Mouse (Mus musculus): Measurements from ENCODE around the gene Itpka.

Gene Itpka

DNA sequence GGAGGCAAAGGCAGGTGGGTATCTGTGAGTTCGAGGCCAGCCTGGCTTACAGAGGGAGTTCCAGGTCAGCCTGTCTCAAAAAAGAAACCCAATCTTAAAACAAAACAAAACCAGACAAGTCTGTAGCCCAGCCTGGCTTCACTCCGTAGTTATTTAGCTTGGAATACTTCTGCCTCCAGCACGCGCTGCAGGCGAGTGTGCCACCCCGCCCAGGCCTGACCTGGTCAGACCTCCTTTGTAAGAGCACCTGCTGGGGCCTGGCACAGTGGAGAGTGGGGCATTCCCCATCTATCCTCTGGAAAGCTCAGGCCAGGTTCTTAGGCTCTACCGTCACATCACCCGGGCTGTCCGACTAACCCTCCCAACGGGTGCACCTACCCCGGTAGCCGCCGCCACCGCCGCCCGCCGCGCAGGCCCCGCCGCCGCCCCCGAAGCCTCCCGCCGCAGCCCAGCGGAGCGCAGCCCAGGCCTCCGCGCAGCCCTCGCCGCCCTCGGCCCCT, 15.5 kb downstream of the Itpka start:
- in situ Hi-C loops (cut with MboI; ENCODE audit: low sequenced_read_pairs) = no loop called here

DNA sequence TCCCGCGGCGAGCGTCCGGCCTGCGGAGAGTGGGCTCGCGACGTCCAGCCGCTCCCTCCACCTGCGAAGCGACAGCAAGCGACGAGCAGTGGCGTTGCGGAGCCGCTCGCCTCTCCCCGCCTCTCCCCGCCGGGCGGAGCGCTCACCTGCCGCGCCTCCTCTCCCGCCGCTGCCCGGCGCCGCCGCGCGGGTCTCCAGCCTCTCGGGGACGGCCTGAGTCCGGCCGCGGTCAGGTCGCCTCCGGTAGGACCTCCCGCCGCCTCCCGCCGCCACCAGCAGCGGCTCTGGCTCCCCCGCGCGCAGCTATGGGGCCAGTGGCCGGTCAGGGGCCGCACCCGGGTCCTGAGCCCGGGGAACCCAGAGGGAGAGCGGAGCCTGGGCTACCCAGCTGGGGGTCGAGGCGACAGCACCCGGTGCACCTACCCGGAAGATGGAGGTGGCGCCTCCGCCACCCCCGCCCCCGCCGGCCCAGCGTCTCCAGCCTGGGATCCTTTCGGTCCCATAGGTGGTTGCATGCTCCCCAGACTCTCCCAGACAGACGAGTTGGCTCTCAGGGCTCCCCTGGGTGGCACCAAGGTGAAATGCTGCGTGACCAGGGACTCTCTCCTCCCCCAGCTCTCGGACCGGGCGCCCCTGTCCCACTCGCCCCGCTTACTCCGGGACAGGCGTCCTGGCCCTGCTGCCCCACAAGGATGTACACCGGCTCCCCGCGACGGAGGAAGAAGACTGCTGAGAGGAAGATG, 16.1 kb downstream of the Itpka start:
- in situ Hi-C loops (cut with MboI; ENCODE audit: low sequenced_read_pairs) = no loop called here

DNA sequence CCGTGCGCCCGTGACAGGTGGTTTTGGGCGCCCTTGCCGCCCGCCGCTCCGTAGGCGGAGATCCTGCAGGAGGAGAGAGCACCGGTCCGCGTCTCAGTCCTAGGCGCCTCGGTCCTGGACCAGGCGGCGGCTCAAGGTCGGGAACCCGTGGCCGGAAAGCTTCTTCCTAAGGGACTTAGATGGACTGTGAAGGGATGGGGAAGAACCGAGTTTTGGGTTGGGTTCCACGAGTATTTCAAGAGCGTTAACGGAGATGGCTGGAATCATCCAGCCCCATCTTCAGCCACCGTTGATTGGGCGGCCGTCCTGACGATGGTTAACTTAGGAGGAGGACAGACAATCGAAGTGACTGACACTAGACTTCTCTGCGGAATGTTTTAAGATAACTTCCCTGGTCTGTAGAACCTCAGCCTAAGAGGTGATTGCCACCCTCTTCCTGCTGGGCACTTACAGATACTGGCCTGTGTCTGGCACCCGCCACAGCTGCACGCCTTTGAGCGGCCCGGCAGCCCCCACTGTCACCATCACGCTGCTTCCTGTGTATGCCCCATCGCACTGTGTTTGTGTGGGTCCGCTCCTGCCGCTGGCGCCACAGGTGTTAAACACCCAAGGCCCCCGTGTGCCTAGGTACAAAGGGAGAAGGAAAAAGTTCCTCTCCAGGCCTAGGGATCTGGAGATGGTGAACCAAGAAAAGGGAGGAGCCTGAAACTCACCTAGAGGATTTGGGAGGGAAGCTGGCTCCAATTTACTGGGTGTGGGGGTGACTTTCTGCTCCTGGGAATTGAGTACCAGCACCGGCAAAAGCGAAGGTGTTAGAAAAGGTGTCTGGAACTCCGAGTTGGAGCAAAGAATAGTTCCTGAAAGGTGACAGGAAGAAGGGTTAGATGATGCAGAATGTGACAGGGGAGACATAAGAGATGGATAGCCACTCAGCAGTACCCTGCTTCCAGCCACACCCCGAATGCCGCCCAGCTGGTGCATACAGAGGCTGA, 17.0 kb downstream of the Itpka start:
- in situ Hi-C loops (cut with MboI; ENCODE audit: low sequenced_read_pairs) = no loop called here

DNA sequence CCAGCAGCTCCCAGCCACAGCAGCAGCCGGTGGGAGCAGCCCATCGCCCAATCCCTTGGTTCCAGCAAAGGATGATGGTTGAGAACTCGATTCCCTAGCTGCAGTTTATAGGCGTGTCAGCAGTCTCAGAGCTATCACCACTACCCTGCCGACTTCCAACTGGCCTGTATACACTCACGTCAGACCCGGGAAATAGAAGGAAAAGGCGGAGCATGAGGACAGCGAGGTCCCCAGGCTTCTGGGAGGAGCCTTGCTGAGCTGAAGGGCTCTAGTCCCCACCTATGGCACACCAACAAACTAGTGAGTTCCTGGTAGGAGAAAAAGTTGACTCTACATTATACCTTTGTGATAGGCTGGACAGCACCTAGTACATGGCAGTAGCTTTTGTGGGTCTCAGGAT, 18.1 kb downstream of the Itpka start, which contains the start of gene Ltk:
TSS of gene Ltk (minus strand) at position 181 of the 400 bp plus-strand sequence.
- in situ Hi-C loops (cut with MboI; ENCODE audit: low sequenced_read_pairs) = no loop called here

DNA sequence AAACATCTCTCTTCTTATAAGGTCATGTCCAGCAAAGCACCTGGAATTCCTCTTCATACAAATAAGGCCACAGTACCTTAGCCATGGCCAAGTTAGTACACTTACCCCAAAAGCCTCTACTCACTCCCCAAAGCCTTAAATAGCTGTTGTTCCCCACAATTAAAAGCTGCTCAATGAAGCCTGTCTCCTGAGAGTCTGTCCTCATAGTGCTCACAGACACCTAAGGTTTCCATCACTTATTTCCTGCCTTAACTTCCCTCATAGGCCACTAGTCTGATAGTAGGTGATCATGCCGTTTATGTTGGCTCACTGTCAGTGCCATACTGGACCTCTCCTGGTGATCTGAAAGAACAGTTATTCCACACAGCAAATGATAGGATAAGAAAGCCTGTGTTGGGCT, 20.1 kb downstream of the Itpka start:
- in situ Hi-C loops (cut with MboI; ENCODE audit: low sequenced_read_pairs) = no loop called here

DNA sequence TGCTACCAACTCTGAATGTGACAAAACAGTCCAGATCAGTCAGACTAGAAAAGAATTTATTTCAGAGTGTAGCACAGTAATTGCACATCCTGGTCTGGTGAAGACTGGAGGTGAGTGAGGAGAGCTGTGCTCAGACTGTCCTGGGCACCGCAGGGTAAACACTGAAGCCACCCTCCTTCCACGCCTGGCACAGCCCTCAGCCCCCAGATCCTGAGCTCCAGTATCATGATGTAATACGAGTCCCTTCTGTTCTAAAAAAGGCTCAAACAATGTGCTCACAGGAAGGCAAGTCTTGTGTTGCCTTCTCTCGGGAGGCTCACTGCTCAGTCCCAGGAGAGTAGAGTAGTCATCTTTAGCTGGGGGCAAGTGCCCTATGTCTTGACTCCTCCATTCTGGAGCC, 21.8 kb downstream of the Itpka start:
- in situ Hi-C loops (cut with MboI; ENCODE audit: low sequenced_read_pairs) = no loop called here

DNA sequence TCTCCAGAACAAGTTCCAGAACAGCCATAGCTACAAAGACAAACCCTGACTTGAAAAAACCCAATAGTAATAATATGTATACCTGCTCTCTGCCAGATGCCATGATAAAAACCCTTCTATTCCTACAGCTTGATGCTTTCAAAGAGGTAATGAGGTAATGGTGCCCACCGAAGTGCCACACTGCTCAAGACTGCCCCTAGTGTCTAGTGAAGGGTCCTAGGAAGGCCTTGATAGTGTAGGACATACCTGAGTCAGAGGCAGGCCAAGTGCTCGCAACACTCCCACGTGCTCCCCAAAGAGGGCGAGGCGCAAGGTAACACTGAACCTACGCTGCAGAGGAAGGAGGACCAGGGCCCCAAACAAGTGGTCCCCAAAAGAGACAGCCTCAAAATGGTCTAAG, 25.1 kb downstream of the Itpka start:
- in situ Hi-C loops (cut with MboI; ENCODE audit: low sequenced_read_pairs) = no loop called here

DNA sequence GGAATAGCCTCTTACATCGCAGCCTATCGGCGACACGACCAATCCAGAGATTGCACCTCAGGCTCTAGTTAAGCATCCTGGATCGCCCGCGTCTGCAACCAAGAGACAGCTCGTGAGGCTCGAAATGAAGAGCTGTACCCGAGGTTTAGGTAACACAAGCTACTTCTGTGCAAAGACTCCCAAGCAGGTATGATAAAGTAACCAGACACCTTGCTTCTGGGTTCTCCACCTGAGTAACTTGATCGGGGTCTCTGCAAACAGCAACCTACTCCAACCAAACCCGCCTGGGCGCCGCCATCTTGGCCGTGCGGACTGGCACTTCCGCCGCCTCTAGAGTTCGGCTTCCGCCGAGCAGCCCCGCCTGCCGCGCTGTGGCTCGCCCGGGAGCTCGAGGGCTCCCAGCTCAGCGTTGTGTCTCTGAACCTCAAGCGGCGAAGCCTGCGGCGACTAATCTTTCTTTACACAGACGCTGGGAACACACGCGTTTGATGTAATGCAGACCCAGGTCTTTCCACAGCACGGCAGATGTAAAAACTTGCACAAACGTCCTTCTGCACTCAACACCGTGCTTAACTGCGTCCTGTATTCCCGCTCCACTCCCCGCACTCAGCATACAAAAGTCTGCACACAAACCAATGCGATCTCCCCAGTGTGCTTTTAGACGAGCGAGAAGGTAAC, 45.2 kb downstream of the Itpka start, which contains the start of gene Rpap1:
TSS of gene Rpap1 (minus strand) at position 332 of the 678 bp plus-strand sequence.
- in situ Hi-C loops (cut with MboI; ENCODE audit: low sequenced_read_pairs) = no loop called here

DNA sequence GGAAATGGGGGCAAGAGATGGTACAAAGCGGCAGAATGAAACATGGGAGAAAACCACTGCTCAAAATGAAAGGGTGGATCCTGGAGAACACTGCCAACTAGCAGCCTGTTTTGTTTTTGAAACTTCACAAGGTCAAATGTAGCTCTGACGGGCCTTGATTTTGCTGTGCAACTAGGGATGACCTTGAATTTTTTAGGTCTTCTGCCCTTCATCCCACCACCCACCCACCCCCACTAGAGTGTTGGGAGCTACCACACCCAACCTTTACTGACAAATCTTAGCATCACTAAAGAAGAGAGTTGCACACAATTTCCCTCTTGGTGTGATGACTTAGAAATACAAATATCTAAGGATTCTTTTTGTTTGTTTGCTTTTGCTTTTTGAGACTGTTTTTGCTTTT, 47.9 kb downstream of the Itpka start:
- in situ Hi-C loops (cut with MboI; ENCODE audit: low sequenced_read_pairs) = no loop called here

DNA sequence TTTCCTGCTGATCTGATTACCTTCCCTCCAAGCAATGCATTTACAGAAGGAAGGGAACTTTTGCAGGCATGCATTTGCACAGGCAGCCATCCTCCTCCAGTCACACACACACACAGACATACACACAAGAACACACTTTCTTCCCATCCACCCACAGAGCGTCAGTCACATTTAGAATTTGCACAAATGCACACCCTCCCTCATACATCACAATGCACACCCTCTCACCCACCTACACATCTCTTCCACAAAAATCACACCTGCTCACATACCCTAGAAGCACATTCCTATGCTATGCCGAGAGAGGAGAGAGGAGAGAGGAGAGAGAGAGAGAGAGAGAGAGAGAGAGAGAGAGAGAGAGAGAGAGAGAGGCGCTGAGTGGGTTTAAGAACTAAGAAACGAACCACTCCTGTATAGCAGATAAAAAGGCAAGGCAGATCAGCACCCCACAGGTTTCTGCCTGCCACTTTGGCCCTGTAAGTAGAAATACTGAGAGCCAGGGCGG, 55.2 kb downstream of the Itpka start, which contains the start of gene Tyro3:
TSS of gene Tyro3 (plus strand) at position 455 of the 505 bp plus-strand sequence.
- in situ Hi-C loops (cut with MboI; ENCODE audit: low sequenced_read_pairs) = no loop called here

DNA sequence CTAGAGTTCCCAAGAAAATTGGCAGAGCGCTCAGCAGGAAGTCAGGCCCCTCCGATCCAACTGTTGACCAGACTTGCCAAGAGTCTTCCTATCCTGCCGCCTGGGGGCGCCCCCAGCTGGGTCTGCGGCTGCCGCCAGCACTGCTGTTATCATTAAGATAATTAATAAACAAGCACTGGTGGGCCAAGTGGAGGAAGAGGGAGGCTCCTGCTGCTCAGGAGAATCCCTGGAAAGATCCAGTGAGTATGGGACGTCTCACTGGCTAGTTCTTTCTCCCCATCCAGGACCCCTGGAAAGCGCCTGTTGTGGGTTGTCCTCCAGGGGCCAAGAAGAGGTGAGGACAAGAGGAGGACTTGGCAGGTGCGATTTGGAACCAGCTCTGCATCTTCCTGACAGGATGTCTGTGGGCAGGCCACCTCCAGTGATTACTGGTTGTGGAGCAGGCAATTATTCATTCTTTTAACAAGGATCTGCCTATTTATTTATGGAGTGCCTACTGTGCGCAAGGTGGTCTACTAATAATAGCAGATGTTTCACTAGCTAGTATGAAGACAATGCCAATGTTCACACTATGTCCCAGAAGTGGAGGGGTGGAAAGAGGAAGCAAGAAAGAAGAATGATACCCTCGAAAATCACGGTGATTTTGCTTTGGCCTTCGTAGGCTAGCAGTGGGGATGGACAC, 56.2 kb downstream of the Itpka start:
- in situ Hi-C loops (cut with MboI; ENCODE audit: low sequenced_read_pairs) = no loop called here

DNA sequence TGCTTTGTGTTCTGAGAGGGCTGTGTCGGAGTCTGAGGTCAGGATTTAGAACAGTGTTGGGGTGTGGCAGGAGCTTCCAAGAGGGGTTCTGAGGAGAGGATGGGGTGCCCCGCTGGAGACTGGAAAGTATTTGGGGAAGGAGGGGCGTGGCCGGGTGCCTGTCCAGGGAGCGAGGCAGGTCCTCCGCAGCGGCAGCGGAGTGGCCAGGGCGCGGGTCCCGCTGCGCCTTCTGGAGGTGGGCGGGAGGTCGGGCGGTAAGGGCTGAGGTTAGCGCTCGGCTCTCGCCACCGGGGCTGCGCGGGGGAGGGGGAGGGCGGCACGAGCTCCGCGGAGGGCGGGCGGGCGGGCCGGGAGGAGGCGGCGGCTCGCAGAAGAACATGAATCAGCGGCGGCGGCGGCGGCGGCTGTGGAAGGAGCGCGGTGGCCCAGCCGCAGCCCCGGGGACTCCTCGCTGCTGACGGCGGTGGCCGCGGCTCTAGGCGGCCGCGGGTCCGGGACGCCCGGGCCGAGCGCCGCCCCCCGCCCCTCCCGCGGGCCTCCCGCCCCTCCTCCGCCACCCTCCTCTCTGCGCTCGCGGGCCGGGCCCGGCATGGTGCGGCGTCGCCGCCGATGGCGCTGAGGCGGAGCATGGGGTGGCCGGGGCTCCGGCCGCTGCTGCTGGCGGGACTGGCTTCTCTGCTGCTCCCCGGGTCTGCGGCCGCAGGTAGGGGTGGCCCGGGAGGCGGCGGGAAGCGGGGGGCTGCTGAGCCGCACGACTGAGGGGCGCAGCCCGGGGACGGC, 57.2 kb downstream of the Itpka start:
- in situ Hi-C loops (cut with MboI; ENCODE audit: low sequenced_read_pairs) = no loop called here

DNA sequence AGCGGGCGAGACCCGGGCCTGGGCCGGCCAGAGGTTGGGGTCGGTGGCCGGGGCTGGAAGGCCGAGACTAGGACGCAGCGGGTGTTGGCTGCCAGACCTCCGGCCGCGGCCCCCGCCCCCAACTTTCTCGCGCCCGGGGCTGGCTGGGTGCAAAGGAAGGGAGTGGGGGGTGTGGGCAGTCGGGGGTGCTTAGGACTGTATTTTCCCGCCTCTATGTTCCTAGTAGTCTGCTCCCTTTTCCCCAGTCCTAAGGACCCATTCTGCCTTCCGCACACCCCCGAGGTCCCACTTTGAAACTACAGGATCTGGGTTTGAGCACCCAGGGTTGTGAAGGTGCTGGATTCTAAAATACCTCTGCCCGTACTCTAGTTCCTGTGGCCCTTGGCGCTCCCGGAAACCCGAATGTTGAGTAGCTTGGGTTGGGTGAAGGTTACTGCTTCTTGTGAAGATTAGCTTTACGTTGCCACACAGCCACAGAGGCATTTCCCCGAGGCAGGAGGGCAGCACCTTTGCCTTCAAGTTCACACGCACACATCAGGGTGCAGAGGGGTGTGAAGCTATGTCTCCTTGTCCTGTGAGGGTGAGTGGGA, 57.9 kb downstream of the Itpka start:
- in situ Hi-C loops (cut with MboI; ENCODE audit: low sequenced_read_pairs) = no loop called here
